Mouse (Mus musculus): ENCODE results near the gene Syn3.

- TF ChIP-seq CHD2 (IDR thresholded peaks at IDR 0.05; ENCODE audit: low read depth, low read length) = no peak
- TF ChIP-seq MAFK (IDR thresholded peaks at IDR 0.05; ENCODE audit: insufficient read depth, low read depth, low read length) = no peak
These were observed 122.1 kb downstream of the Syn3 start for GRCm38 (mm10) chr10:86376392-86377185.
